In the genomic region with DNA sequence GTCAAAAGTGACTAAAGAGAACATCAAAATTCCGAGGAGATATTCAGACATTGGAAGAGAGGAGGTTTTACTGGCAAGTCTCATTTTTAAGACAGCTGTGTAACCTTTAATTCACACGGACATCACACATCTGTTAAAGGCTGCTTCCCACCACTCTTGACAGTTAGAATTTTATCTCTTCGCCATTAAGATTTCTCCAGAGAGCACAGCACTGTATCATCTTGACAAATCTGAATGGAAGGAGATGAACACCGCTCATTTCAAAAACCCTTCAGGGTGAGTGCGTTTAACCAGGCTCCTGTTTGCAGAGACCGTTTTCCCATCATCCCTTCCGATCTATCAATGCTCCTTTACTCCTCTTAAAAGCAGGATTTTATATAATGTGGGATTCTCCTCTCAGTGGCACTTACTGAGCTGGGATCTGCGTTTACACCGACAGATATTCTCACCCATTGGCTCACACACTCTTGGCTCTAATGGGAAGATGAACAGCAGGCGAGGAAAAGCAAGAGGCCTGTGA, we compare ENCODE assay signal across 14 mouse cellular contexts. TPM values are rescaled to one million over a fixed set of nuclear protein-coding genes. Genes with fewer than 3 reads are reported as not detected.
DNase-seq lines count a peak whose midpoint lies in the region; ATAC-seq and TF ChIP-seq lines count a peak whose summit lies in the region.
"Had no signal": no experiment of that assay in that cellular context is flagged by ENCODE, and none has a peak within 500 bp of the region (broad histone marks: within the 10 kb centered on the region; RNA-seq: fewer than 3 reads in every experiment).

No protein-coding gene starts in this region.

- ATAC-seq in kidney, postnatal 0 days (replicated peaks; ENCODE audit: low FRiP score, low read depth), result no peak
- no peak for ATAC-seq in kidney, embryonic 14.5 days (ENCODE audit: low FRiP score, low TSS enrichment)
- ATAC-seq in hindbrain, embryonic 16.5 days, result 0 out of 2 replicates have a peak, but pooled peaks have one; percentile 56

- no peaks in the 10 kb centered on the region for H3K9me3 ChIP-seq in kidney, postnatal 0 days (replicated peaks; ENCODE audit: low read length)
- H3K9me3 ChIP-seq in kidney, embryonic 14.5 days (ENCODE audit: control insufficient read depth, low read length), result no peaks in the 10 kb centered on the region
- H3K9me3 ChIP-seq in hindbrain, embryonic 16.5 days (ENCODE audit: control insufficient read depth, low read length), result no peaks in the 10 kb centered on the region

- peaks cover 7% of the 10 kb centered on the region for H3K79me2 ChIP-seq in heart, adult 2 months (replicated peaks; ENCODE audit: control insufficient read depth, insufficient read depth, low read length)

- WGBS in heart, adult 2 months, result 64% methylated on average over 10 of the region's 10 CpGs
- WGBS in kidney, postnatal 0 days, result 69% methylated on average over 10 of the region's 10 CpGs
- WGBS in kidney, embryonic 14.5 days, result 64% methylated on average over 10 of the region's 10 CpGs
- WGBS in hindbrain, embryonic 16.5 days, result 43% methylated on average over 10 of the region's 10 CpGs

- no peak for TF ChIP-seq CTCF in heart, adult 2 months (IDR thresholded peaks at IDR 0.05)
- TF ChIP-seq CTCF in kidney, postnatal 0 days (IDR thresholded peaks at IDR 0.05; ENCODE audit: low read depth), result no peak
- no peak for TF ChIP-seq CTCF in embryonic fibroblast, embryonic 13.5 days (IDR thresholded peaks at IDR 0.05; ENCODE audit: borderline replicate concordance, insufficient read depth, low read length)

- peaks cover 43% of the 10 kb centered on the region for H3K36me3 ChIP-seq in heart, adult 2 months (ENCODE audit: control insufficient read depth, insufficient read depth, low read length)
- no peaks in the 10 kb centered on the region for H3K36me3 ChIP-seq in kidney, postnatal 0 days (ENCODE audit: insufficient read depth, low read length)
- H3K36me3 ChIP-seq in kidney, embryonic 14.5 days (ENCODE audit: control insufficient read depth, insufficient read depth, low read length), result no peaks in the 10 kb centered on the region
- H3K36me3 ChIP-seq in hindbrain, embryonic 16.5 days (ENCODE audit: control insufficient read depth, insufficient read depth, low read length), result no peaks in the 10 kb centered on the region

- peaks cover 33% of the 10 kb centered on the region for H3K4me1 ChIP-seq in heart, adult 2 months (ENCODE audit: control insufficient read depth, insufficient read depth, low read length)
- H3K4me1 ChIP-seq in kidney, postnatal 0 days (replicated peaks; ENCODE audit: insufficient read depth, low read length), result no peaks in the 10 kb centered on the region
- H3K4me1 ChIP-seq in kidney, embryonic 14.5 days (ENCODE audit: control insufficient read depth, insufficient read depth, low read length), result no peaks in the 10 kb centered on the region; the same call in 1 of the 2 replicates
- peaks cover 25% of the 10 kb centered on the region for H3K4me1 ChIP-seq in embryonic fibroblast, embryonic 13.5 days (ENCODE audit: control insufficient read depth, insufficient read depth, low read length)
- H3K4me1 ChIP-seq in hindbrain, embryonic 16.5 days (ENCODE audit: control insufficient read depth, insufficient read depth, low read depth, low read length), result peaks cover 5% of the 10 kb centered on the region; the same call in 1 of the 2 replicates

- intact Hi-C loops in heart, adult 2 months (cut with DNase I), result no loop called here
- intact Hi-C loops in heart, postnatal 36 days (cut with DNase I), result no loop called here

- TF ChIP-seq POLR2A in heart, adult 2 months (IDR thresholded peaks at IDR 0.05; ENCODE audit: insufficient read depth, low read depth, low read length), result no peak
- TF ChIP-seq POLR2A in embryonic fibroblast, embryonic 13.5 days (IDR thresholded peaks at IDR 0.05; ENCODE audit: low read depth, low read length), result no peak

- H3K9ac ChIP-seq in heart, adult 2 months (ENCODE audit: low read depth, low read length), result no peak overlapping the region
- H3K9ac ChIP-seq in kidney, postnatal 0 days (ENCODE audit: low read depth, low read length), result no peak overlapping the region
- no peak overlapping the region for H3K9ac ChIP-seq in kidney, embryonic 14.5 days (ENCODE audit: low read depth, low read length)
- no peak overlapping the region; the same call in 1 of the 2 replicates for H3K9ac ChIP-seq in hindbrain, embryonic 16.5 days (ENCODE audit: low read depth, low read length)

- H3K27ac ChIP-seq in heart, adult 2 months, result peak overlapping the region; percentile 69
- 0 out of 2 replicates have a peak overlapping the region, but pooled peaks have one; percentile 54 for H3K27ac ChIP-seq in kidney, postnatal 0 days
- no peak overlapping the region; the same call in 1 of the 2 replicates for H3K27ac ChIP-seq in kidney, embryonic 14.5 days (ENCODE audit: low read depth, low read length)
- peak overlapping the region; percentile 23; the same call in 1 of the 2 replicates for H3K27ac ChIP-seq in embryonic fibroblast, embryonic 13.5 days (ENCODE audit: insufficient read depth, low read length)
- peak overlapping the region; percentile 39; the same call in 1 of the 2 replicates for H3K27ac ChIP-seq in hindbrain, embryonic 16.5 days (ENCODE audit: low read depth, low read length)
- H3K27ac ChIP-seq: left cerebral cortex, adult 2 months had no signal

- no peaks in the 10 kb centered on the region for H3K27me3 ChIP-seq in heart, adult 2 months (ENCODE audit: control insufficient read depth, insufficient read depth, low read length)
- no peaks in the 10 kb centered on the region for H3K27me3 ChIP-seq in kidney, postnatal 0 days (ENCODE audit: insufficient read depth, low read length)
- H3K27me3 ChIP-seq in kidney, embryonic 14.5 days (ENCODE audit: control insufficient read depth, insufficient read depth, low read length), result no peaks in the 10 kb centered on the region
- H3K27me3 ChIP-seq in hindbrain, embryonic 16.5 days (replicated peaks; ENCODE audit: control insufficient read depth, insufficient read depth, low read length), result no peaks in the 10 kb centered on the region

- no peak overlapping the region for H3K4me2 ChIP-seq in kidney, postnatal 0 days (ENCODE audit: low read length)
- no peak overlapping the region for H3K4me2 ChIP-seq in kidney, embryonic 14.5 days (replicated peaks; ENCODE audit: low read depth, low read length)
- no peak overlapping the region for H3K4me2 ChIP-seq in hindbrain, embryonic 16.5 days (ENCODE audit: low read length)

- DNase-seq in heart, adult 2 months, result no peak
- no peak for DNase-seq in heart, postnatal 36 days
- peak; percentile 19 for DNase-seq in kidney, postnatal 0 days (ENCODE audit: low spot score)
- no peak for DNase-seq in spleen, postnatal 36 days (ENCODE audit: low spot score in 2 of 2)
- DNase-seq in layer of hippocampus, postnatal 14 days (ENCODE audit: low spot score in 2 of 2), result no peak
- DNase-seq: adrenal gland, postnatal 36 days; cerebellum, adult 11 months; lung, adult 18-20 months; thymus, postnatal 36 days had no signal

- TF ChIP-seq EP300 in heart, adult 2 months (IDR thresholded peaks at IDR 0.05; ENCODE audit: insufficient read depth, low read depth, low read length), result no peak

- H3K4me3 ChIP-seq in heart, adult 2 months, result no peak overlapping the region
- H3K4me3 ChIP-seq in kidney, postnatal 0 days (replicated peaks; ENCODE audit: low read depth, low read length), result no peak overlapping the region
- H3K4me3 ChIP-seq in kidney, embryonic 14.5 days (ENCODE audit: low read length), result no peak overlapping the region
- no peak overlapping the region for H3K4me3 ChIP-seq in embryonic fibroblast, embryonic 13.5 days (ENCODE audit: insufficient read depth, low read length)
- no peak overlapping the region for H3K4me3 ChIP-seq in hindbrain, embryonic 16.5 days (ENCODE audit: low read length)
- H3K4me3 ChIP-seq: left cerebral cortex, adult 2 months; myocyte had no signal

RNA-seq across cellular contexts. Expression of a gene that starts 20.0 kb away (rescaled TPM):
- total RNA-seq in heart, adult 2 months (2021), result 10 to 100 TPM; 12.1 to 15.1 TPM
- polyA plus RNA-seq in heart, adult 2 months (2012; rRNA removed), result 11.8 and 19.7 TPM in 2 replicates
- 10 to 100 TPM; 18.5 to 19.7 TPM for total RNA-seq in heart, postnatal 36 days (2021)
- polyA plus RNA-seq in kidney, postnatal 0 days (2015; fragmentation: Nextera tagmentation; extraction: Ambion mirVana), result 7.4 and 8.8 TPM in 2 replicates
- 8.3 and 10.7 TPM in 2 replicates for polyA plus RNA-seq in kidney, embryonic 14.5 days (2014; fragmentation: Nextera tagmentation; extraction: Ambion mirVana)
- 188 and 357 TPM in 2 replicates for polyA plus RNA-seq in embryonic fibroblast, embryonic 13.5 days (2011; ENCODE audit: insufficient read length, low read depth, missing spikeins)
- polyA plus RNA-seq in hindbrain, embryonic 16.5 days (2015; fragmentation: Nextera tagmentation; extraction: Ambion mirVana), result 2.7 and 4.4 TPM in 2 replicates
- total RNA-seq in layer of hippocampus, postnatal 14 days (2021), result 1 to 10 TPM; 6.5 to 8.9 TPM

RNA-seq across cellular contexts. Expression of a gene that starts 51.7 kb away (rescaled TPM):
- total RNA-seq in heart, adult 2 months (2021), result 10 to 100 TPM; 11.4 to 15.6 TPM
- polyA plus RNA-seq in heart, adult 2 months (2012; rRNA removed), result 5.2 and 5.7 TPM in 2 replicates
- 10 to 100 TPM; 12.2 to 13.4 TPM for total RNA-seq in heart, postnatal 36 days (2021)
- 9.1 and 10.5 TPM in 2 replicates for polyA plus RNA-seq in kidney, postnatal 0 days (2015; fragmentation: Nextera tagmentation; extraction: Ambion mirVana)
- 4.7 and 5.4 TPM in 2 replicates for polyA plus RNA-seq in kidney, embryonic 14.5 days (2014; fragmentation: Nextera tagmentation; extraction: Ambion mirVana)
- polyA plus RNA-seq in embryonic fibroblast, embryonic 13.5 days (2011; ENCODE audit: insufficient read length, low read depth, missing spikeins), result 7.9 and 8.4 TPM in 2 replicates
- 2.2 and 2.3 TPM in 2 replicates for polyA plus RNA-seq in hindbrain, embryonic 16.5 days (2015; fragmentation: Nextera tagmentation; extraction: Ambion mirVana)
- total RNA-seq in layer of hippocampus, postnatal 14 days (2021), result 10 to 100 TPM; 16.9 to 18.7 TPM
